ENCODE assay signal across 8 mouse cellular contexts in genomic region chr3:151914010-151914513, GRCm38 (mm10).
DNase-seq lines count a peak whose midpoint lies in the region; ATAC-seq lines count a peak whose summit lies in the region.

No protein-coding gene starts in this region.

- peak; percentile 11 to 30 for DNase-seq in adrenal gland, adult (ENCODE audit: inconsistent age in 2 of 2, low spot score in 1 of 2)
- no peak for DNase-seq in adrenal gland, adult 8-10 months
- DNase-seq in frontal cortex, adult 2 months (ENCODE audit: extremely low spot score in 1 of 2, low spot score in 1 of 2) = peak; percentile 30 to 71
- DNase-seq in left cerebral cortex, postnatal 25 days (ENCODE audit: low spot score in 2 of 2) = peak; percentile 31 to 74
- no peak for DNase-seq in midbrain, embryonic 11.5 days (ENCODE audit: low spot score, missing footprints)
- DNase-seq in urinary bladder, adult 18-20 months (ENCODE audit: low spot score in 2 of 2) = no peak
- DNase-seq in T-cell, adult 2 months (ENCODE audit: low spot score) = no peak

- H3K36me3 ChIP-seq in hindbrain, embryonic 13.5 days = no peaks in the 10 kb centered on the region
- H3K36me3 ChIP-seq in midbrain, embryonic 11.5 days (ENCODE audit: control insufficient read depth, insufficient read depth, low read length) = no peaks in the 10 kb centered on the region

- H3K27ac ChIP-seq in hindbrain, embryonic 13.5 days = no peak overlapping the region
- no peak overlapping the region for H3K27ac ChIP-seq in midbrain, embryonic 11.5 days (ENCODE audit: low read depth, low read length)

- no peaks in the 10 kb centered on the region for H3K4me1 ChIP-seq in hindbrain, embryonic 13.5 days (replicated peaks)
- no peaks in the 10 kb centered on the region for H3K4me1 ChIP-seq in midbrain, embryonic 11.5 days (ENCODE audit: control insufficient read depth, insufficient read depth, low read length)

- H3K4me2 ChIP-seq in hindbrain, embryonic 13.5 days = peak overlapping the region; percentile 20; the same call in 1 of the 2 replicates
- H3K4me2 ChIP-seq in midbrain, embryonic 11.5 days = no peak overlapping the region

- 58% methylated on average over 13 of the region's 13 CpGs for WGBS in hindbrain, embryonic 13.5 days
- WGBS in midbrain, embryonic 11.5 days = 68% methylated on average over 13 of the region's 13 CpGs

- H3K4me3 ChIP-seq in hindbrain, embryonic 13.5 days = no peak overlapping the region
- no peak overlapping the region for H3K4me3 ChIP-seq in midbrain, embryonic 11.5 days (ENCODE audit: low read depth, low read length)

- intact Hi-C loops in left cerebral cortex, postnatal 25 days (cut with DNase I) = no loop called here

- H3K27me3 ChIP-seq in hindbrain, embryonic 13.5 days = no peaks in the 10 kb centered on the region
- H3K27me3 ChIP-seq in midbrain, embryonic 11.5 days (ENCODE audit: control insufficient read depth, insufficient read depth, low read length) = no peaks in the 10 kb centered on the region

- H3K9ac ChIP-seq in hindbrain, embryonic 13.5 days = no peak overlapping the region
- H3K9ac ChIP-seq in midbrain, embryonic 11.5 days (ENCODE audit: low read length) = no peak overlapping the region

- H3K9me3 ChIP-seq in hindbrain, embryonic 13.5 days = no peaks in the 10 kb centered on the region
- no peaks in the 10 kb centered on the region for H3K9me3 ChIP-seq in midbrain, embryonic 11.5 days (ENCODE audit: control insufficient read depth, low read length)

- peak; percentile 89 for ATAC-seq in hindbrain, embryonic 13.5 days (ENCODE audit: low FRiP score)
- ATAC-seq in midbrain, embryonic 11.5 days (ENCODE audit: low FRiP score) = peak; percentile 86

Comparison
In these comparisons a context has a peak if more than half of its experiments do, and no peak if none do; other contexts are left out.
1. DNase-seq: peak in adrenal gland, adult (2 of 2), frontal cortex, adult 2 months (2 of 2) and left cerebral cortex, postnatal 25 days (2 of 2); none in adrenal gland, adult 8-10 months (single experiment), midbrain, embryonic 11.5 days (single experiment), urinary bladder, adult 18-20 months (0 of 2) and T-cell, adult 2 months (single experiment).